Mouse (Mus musculus) right cerebral cortex, adult 2 months (tissue): Measurements from ENCODE around the gene Ppp2r5e.
"Not testable (repeated sequence)": the region's sequence is repeated elsewhere in the genome, so short reads cannot be mapped to it uniquely, and the experiment has no call there.

Source experiments
- DNase-seq, 2 experiments: peaks; one replicate each; pipeline ENCODE4 v3.0.0; 2021 to 2022; ENCODE audit warnings: low spot score in 2 of 2

Ppp2r5e gene

GRCm38 (mm10) chr12:75446245-75446644 lies 149.8 kb downstream of the Ppp2r5e start:
- DNase-seq = no peak

- not testable (repeated sequence) for DNase-seq
Observed at GRCm38 (mm10) chr12:75432400-75432799, 163.6 kb downstream of the Ppp2r5e start.

- DNase-seq = no peak
Observed at GRCm38 (mm10) chr12:75429685-75430396, 166.2 kb downstream of the Ppp2r5e start.

- DNase-seq = no peak
Observed at GRCm38 (mm10) chr12:75428719-75429118, 167.3 kb downstream of the Ppp2r5e start.

- DNase-seq = no peak
Observed at GRCm38 (mm10) chr12:75425882-75426281, 170.2 kb downstream of the Ppp2r5e start.

- no peak for DNase-seq
Observed at GRCm38 (mm10) chr12:75424817-75425216, 171.2 kb downstream of the Ppp2r5e start.

GRCm38 (mm10) chr12:75424359-75424758 lies 171.7 kb downstream of the Ppp2r5e start:
- peak; percentile 14 to 47 for DNase-seq

- no peak for DNase-seq
Observed at GRCm38 (mm10) chr12:75416681-75417080, 179.4 kb downstream of the Ppp2r5e start, which contains the start of gene Gphb5. TSS of gene Gphb5 (minus strand) at chr12:75416781.

- DNase-seq = no peak
Observed at GRCm38 (mm10) chr12:75414991-75415390, 181.1 kb downstream of the Ppp2r5e start.

- no peak for DNase-seq
Observed at GRCm38 (mm10) chr12:75412964-75413363, 183.1 kb downstream of the Ppp2r5e start.
